Mouse (Mus musculus): ENCODE results near the gene Itih1.

Gene Itih1

GRCm38 (mm10) chr14:30904307-30904706, 38.8 kb downstream of the Itih1 start:
- no peak for DNase-seq (ENCODE audit: low spot score)

- DNase-seq (ENCODE audit: low spot score): no peak
These were observed 40.1 kb downstream of the Itih1 start for GRCm38 (mm10) chr14:30903036-30903435.

GRCm38 (mm10) chr14:30902628-30903027, 40.5 kb downstream of the Itih1 start:
- no peak for DNase-seq (ENCODE audit: low spot score)

GRCm38 (mm10) chr14:30899972-30900371, 43.1 kb downstream of the Itih1 start:
- no peak for DNase-seq (ENCODE audit: low spot score)

GRCm38 (mm10) chr14:30888271-30888732, 54.8 kb downstream of the Itih1 start:
- DNase-seq (ENCODE audit: low spot score): peak; percentile 72

GRCm38 (mm10) chr14:30886204-30886603, 56.9 kb downstream of the Itih1 start, which contains the start of gene Itih4:
Gene Itih4 (plus strand): TSS chr14:30886476.
- no peak for DNase-seq (ENCODE audit: low spot score)

- DNase-seq (ENCODE audit: low spot score): no peak
These were observed 57.8 kb downstream of the Itih1 start for GRCm38 (mm10) chr14:30885298-30885697.

- DNase-seq (ENCODE audit: low spot score): no peak
These were observed 61.4 kb downstream of the Itih1 start for GRCm38 (mm10) chr14:30881718-30882108.

- DNase-seq (ENCODE audit: low spot score): peak; percentile 85
These were observed 62.0 kb downstream of the Itih1 start for GRCm38 (mm10) chr14:30880811-30881717.

GRCm38 (mm10) chr14:30880251-30880650, 62.8 kb downstream of the Itih1 start:
- no peak for DNase-seq (ENCODE audit: low spot score)

GRCm38 (mm10) chr14:30879794-30880193, 63.3 kb downstream of the Itih1 start:
- DNase-seq (ENCODE audit: low spot score): no peak
